ENCODE assay signal across 28 mouse cellular contexts in the genomic region with DNA sequence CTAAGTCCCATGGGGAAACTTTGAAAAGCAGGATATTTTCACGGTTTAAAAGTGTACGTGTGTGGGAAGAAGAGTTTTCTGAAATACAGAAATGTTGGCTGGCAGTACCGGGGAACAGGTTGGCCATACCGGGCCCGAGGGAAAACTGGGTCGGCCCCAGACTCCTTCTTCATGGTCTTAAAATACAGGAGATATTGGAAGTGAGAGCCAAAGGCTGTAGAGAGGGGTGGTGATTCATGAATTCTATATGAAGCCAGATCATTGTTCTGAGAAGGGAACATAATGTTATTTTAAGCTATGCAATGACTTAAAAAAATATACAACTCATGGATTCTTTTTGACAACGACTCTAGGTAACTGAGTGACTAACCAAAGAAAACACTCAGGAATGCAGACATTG.
DNase-seq lines count a peak whose midpoint lies in the region; TF ChIP-seq lines count a peak whose summit lies in the region.
"Had no signal": no experiment of that assay in that cellular context is flagged by ENCODE, and none has a peak within 500 bp of the region (broad histone marks: within the 10 kb centered on the region; RNA-seq: fewer than 3 reads in every experiment).

No protein-coding gene starts in this region.

- DNase-seq in left cerebral cortex, adult 2 months (ENCODE audit: extremely low spot score in 1 of 2, low spot score in 2 of 2), result no peak
- DNase-seq in left cerebral cortex, postnatal 10 days (ENCODE audit: extremely low spot score in 1 of 2, low spot score in 2 of 2), result no peak
- peak; percentile 27 for DNase-seq in NIH3T3 (ENCODE audit: low read depth)
- peak; percentile 41 to 65 for DNase-seq in frontal cortex, postnatal 36 days (ENCODE audit: low spot score in 2 of 2)
- peak; percentile 57 for DNase-seq in right cerebral cortex, postnatal 25 days
- no peak for DNase-seq in kidney, adult 18-20 months
- no peak for DNase-seq in adrenal gland, adult 18-20 months (ENCODE audit: low spot score in 2 of 2)
- DNase-seq: adrenal gland, postnatal 10 days; cerebellum, adult 11 months; cerebellum, adult 9-10 months; cerebellum, postnatal 36 days; gastrocnemius, postnatal 25 days; heart, adult 11 months; kidney, adult 2 months; kidney, postnatal 36 days; liver, embryonic 13.5 days; lung, adult 2 months; lung, postnatal 10 days; thymus, postnatal 25 days had no signal

- peak overlapping the region; percentile 26; the same call in 1 of the 2 replicates for H3K27ac ChIP-seq in left cerebral cortex, adult 2 months
- H3K27ac ChIP-seq: forebrain, embryonic 10.5 days; forebrain, embryonic 15.5 days; heart, embryonic 10.5 days; heart, embryonic 15.5 days; layer of hippocampus, adult 2 months; limb, embryonic 10.5 days; limb, embryonic 15.5 days; liver, embryonic 13.5 days; macrophage; stomach, embryonic 15.5 days had no signal

- no peak for TF ChIP-seq CTCF in left cerebral cortex, adult 2 months (IDR thresholded peaks at IDR 0.05)

- no peak overlapping the region for H3K4me3 ChIP-seq in left cerebral cortex, adult 2 months
- H3K4me3 ChIP-seq: forebrain, embryonic 10.5 days; forebrain, embryonic 15.5 days; heart, embryonic 10.5 days; heart, embryonic 15.5 days; layer of hippocampus, adult 2 months; limb, embryonic 10.5 days; limb, embryonic 15.5 days; liver, embryonic 13.5 days; stomach, embryonic 15.5 days had no signal

- intact Hi-C loops in left cerebral cortex, adult 2 months (cut with DNase I), result loop anchor here (2.0 to 5.0 kb wide), 4 partner anchors 31 to 154 kb away; no protein-coding TSS in a partner anchor
- intact Hi-C loops in left cerebral cortex, postnatal 10 days (cut with DNase I), result no loop called here

Comparison
In these comparisons a context has a peak if more than half of its experiments do, and no peak if none do; other contexts are left out.
1. DNase-seq: peak in NIH3T3 (single experiment), frontal cortex, postnatal 36 days (2 of 2) and right cerebral cortex, postnatal 25 days (single experiment); none in left cerebral cortex, adult 2 months (0 of 2), left cerebral cortex, postnatal 10 days (0 of 2), kidney, adult 18-20 months (single experiment) and adrenal gland, adult 18-20 months (0 of 2).